Mouse (Mus musculus): ENCODE data around the gene Mrpl54.

Mrpl54 gene

DNA sequence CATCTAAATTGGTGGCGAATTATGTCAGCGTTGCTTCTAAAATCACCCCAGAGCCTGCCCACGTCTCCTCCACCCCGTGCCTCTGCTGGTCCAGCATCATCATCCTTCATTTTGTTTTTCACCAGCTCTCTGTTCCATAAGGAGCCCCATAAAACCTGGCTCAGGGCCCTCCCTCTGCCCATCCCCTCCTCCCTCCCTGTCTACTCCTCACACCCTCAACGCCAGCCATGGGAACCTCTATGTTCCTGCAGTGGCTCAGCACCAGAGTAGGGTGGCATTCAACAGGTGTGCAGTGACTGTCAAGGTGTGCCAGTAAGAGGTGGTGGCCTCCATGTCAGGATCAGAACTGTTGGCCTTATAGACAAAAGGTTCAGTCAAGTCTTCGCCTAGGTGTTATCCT lies 28.5 kb upstream of the Mrpl54 start:
- no peak for DNase-seq (ENCODE audit: extremely low spot score, low read depth, low spot score)

DNA sequence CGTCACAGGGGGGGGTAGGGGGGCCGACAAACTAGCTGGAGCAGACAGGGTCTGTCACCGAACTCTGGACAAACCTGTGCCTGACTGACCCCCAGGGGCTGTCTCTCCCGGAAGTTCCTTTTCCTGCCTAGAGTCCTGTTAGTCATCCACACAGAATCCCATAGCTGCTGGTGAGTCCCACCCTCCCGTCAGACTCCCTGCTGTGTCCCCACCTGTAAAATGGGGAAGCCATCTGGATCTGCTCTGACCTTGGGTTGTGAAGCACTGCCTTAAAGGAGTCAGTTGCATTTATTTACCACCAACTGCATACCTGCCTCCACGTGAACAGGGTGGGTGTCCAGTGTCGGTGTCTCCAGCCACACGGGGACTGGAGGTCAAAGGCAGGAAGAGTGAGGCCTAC lies 27.7 kb upstream of the Mrpl54 start:
- DNase-seq (ENCODE audit: extremely low spot score, low read depth, low spot score) = no peak

DNA sequence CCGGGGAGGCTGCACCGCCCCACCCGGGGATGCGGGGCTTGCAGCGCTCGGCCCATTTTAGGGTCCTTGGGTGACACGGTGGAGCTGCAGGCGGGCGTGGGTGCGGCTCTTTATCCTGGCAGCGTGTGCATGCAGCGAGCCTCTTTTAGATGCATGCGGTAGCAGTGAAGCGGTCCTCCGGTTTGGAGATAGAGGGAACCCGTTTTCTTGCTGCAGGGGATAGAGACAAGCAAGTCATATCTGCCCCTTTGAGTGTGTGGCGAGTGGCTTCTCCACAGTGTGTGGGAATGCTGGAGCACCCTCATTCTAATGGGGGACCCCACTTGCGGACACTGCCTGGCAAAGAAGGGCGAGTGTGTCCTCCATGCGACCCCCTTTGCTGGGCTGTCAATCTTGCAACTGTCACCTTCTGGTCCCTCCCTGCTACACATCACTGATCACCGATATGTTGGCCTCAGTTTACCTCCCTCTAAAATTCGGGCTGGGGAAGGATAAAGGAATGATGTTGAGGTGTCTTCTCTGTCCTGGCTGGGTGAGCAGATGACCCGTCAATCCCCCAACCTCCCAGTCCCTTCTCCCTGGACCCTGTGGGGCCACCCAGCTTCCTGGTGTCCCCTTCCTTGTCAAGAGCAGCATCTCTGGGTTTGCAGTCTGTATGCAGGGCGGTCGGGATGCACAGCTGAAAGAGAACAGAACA lies 26.7 kb upstream of the Mrpl54 start:
- no peak for DNase-seq (ENCODE audit: extremely low spot score, low read depth, low spot score)

DNA sequence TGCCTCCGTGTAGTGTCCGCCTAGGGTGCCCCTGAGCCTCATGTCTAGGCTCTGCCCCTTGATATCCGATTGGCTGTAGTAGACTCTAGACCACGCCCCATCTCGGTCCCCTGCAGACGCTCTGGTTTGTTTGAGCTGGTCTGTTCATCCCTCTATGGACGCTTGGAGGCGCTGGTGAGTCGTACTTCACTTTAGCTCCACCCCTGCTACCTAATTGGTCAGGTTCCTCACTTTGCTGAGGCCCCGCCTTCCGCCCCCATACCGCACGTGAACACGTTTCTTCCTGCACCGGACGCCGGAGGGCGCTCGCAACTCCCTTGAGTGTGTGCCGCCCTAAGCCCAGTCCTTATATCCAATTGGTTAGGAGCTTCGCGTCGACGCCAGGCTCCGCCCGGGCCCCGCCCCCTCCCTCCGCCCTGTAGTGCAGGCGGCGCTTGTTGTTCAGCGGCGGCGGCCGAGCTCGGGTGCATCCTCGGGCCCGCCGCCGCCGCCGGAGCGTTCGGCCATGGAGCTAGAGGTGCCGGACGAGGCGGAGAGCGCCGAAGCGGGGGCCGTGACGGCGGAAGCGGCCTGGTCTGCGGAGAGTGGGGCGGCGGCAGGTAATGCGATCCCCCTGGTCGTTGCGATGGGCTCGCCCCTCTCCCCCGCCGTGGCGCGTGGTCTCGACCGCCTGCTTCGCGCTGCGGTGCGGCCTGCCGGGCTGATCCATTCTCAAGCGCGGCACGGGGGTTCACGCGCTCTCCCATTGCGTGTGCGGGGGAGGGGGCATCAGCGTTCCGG lies 26.0 kb upstream of the Mrpl54 start, which contains the start of gene Pip5k1c:
TSS of gene Pip5k1c (plus strand) at position 410 of the 780 bp plus-strand sequence.
- DNase-seq (ENCODE audit: extremely low spot score, low read depth, low spot score) = peak; percentile 99

DNA sequence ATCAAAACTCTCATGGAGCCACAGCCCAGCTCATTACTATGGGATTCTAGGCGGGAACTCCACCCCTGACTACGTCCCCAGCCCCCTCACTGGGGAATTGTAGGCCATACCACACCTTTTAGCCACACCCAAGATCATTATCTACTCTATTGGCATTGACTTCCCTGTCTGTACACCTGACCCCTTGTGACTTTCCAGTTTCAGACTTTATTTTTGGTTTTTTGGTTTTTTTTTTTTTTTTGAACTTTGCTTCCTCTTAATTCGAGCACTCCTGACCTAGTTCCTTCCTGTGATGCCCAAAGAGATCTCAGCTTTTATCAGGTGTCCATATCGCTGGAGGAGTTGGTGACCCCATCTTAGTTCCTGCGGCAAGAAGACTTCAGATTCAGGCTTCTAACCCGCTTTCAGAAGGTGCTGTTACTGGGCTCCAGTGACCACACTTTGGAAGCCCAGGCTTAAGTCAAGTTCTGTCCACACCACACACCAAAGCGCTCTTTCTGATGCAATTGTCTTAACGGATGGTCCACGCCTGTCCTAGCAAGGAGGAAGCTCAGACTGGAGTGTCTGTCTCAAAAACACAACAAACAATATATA lies 24.9 kb upstream of the Mrpl54 start, which contains the start of gene Tjp3:
TSS of gene Tjp3 (minus strand) at position 71 of the 594 bp plus-strand sequence.
- no peak for DNase-seq (ENCODE audit: extremely low spot score, low read depth, low spot score)

DNA sequence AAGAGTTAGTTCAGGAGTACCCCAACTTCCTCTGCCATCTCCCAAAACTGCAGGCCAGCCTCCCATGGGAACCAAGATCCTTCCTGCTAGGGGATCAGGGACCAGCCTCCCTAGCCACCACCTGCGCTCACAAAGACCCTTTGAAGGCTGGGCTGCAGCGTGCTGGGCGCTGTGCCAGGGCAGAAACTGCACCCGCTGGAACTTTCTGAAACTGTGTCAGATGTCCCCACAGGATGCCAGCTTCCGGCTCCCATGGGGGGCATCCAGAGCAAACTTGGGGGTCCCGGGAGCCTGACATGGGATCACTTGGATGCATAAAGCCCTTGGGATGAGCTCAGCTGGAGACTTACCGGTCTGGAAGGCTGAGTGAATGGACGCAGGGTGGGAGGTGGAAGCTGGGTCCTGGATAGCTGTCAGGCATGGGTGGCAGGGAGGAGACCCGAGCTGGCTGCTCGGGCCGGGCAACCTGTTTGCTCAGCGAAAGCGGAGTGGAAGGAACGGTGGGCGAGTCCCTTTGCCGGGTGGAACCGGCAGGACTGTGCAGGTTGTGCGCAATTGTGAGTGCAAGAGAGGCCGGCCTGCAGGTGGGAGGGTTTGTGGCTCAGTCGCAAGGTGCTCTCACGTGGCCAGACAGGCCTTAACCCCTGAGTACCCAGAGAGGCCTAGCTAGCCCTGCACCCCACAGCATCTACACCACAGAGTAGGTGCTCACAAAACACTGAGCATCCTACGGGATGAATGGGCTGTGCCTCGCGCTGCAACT lies 24.1 kb upstream of the Mrpl54 start:
- DNase-seq (ENCODE audit: extremely low spot score, low read depth, low spot score) = no peak

DNA sequence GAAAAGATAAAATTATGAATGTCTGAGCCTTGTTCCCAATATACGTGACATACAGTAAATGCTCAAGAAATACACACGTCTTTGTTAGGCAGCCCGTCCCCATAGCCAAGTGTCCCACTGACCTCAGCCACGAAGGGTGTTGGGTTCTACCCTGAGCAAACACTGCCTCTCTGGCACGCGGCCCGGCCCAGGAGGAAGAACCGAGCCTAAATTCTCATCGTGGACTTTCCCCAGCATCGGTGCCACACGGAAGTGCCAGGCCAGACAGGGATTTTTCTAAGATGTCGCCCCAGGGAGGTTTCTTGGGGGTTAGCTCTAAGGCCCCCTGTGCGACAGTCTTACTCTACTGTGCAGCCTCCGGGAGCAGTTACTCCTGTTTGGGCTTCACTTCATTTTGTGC lies 23.1 kb upstream of the Mrpl54 start:
- no peak for DNase-seq (ENCODE audit: extremely low spot score, low read depth, low spot score)

DNA sequence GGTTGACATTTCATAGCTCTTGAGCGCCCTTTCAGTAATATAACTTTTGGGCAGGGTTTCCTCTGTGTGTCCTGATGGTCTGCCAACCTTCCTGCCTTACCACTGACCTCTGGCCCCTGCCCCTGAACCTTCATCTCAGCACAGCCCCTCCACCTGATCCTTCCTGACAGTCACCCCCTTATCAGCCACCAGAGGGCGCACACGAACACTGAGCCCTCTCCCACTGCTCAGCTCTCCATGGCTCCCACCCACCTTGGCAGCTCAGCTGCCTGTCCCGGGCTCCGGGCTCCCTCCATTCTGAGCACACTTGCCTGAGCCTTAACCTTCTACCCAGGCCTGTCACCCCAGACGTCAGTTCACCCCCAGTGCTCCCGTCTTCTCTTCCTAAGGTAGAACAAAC lies 22.5 kb upstream of the Mrpl54 start:
- DNase-seq (ENCODE audit: extremely low spot score, low read depth, low spot score) = no peak

DNA sequence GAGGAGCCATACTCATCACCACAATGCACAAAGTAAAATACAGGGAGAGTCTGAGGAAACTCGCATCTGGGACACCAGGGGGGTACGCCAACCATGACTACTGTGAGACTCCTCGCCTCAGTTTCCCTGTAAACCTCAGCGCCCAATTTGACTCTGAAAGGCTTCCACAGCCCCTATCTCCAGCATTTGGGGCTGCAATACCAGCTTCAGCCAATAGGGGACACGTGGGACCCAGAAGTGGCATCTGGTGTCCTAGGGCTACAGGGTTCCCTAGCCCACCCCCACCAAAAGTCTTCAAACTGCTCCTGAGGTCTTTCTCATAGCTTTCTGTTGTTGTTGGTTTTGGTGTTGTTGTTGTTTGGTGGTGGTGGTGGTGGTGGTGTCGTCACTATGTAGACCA lies 21.9 kb upstream of the Mrpl54 start:
- DNase-seq (ENCODE audit: extremely low spot score, low read depth, low spot score) = no peak

DNA sequence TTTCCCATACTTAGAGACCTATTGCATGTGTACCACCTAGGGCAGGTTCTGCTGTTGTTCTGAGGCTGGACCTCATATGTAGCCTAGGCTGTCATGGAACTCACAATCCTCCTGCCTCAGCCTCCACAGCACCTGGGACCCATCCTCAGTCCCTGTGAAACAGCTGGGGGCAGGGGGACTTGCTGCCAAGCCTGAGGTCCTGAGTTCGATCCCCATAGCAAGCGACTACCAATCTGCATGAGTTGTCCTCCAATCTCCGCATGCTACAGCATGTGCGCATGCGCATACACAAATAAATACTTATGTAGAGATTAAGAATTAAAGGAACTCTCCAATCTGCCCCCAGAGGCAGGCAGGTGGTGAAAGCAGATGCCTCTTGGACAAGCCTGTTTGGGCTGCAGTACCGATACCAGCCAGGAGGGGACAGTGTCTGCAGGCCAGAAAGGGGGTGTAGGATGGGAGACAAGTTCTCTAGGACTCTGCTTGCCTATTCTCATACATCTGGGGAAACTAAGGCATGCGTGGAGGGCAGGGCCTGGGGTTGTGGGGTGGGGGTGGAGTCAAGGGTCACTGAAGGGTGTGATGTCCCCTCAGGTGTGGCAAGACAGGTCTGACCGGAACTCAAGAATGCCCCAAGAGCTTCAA lies 20.9 kb upstream of the Mrpl54 start:
- no peak for DNase-seq (ENCODE audit: extremely low spot score, low read depth, low spot score)

DNA sequence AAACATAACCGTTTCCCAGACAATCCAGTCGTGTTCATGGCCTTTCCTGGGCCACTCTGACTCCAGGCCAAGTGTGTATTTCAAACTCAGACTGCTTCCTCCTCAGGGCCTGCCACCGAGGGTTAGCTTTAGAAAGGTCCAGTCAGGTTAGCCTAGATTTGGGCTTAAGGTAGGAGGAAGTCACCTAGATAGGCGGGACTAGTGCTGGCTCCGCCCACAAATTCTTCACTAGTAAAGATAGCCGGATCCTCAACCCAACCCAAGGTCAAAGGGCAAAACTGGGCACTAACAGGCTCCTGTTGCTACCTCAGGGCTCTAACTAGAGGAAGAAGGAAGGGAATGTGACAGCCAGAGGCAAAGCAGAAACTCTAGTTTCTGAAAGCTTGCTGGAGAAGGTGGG lies 19.9 kb upstream of the Mrpl54 start:
- no peak for DNase-seq (ENCODE audit: extremely low spot score, low read depth, low spot score)

DNA sequence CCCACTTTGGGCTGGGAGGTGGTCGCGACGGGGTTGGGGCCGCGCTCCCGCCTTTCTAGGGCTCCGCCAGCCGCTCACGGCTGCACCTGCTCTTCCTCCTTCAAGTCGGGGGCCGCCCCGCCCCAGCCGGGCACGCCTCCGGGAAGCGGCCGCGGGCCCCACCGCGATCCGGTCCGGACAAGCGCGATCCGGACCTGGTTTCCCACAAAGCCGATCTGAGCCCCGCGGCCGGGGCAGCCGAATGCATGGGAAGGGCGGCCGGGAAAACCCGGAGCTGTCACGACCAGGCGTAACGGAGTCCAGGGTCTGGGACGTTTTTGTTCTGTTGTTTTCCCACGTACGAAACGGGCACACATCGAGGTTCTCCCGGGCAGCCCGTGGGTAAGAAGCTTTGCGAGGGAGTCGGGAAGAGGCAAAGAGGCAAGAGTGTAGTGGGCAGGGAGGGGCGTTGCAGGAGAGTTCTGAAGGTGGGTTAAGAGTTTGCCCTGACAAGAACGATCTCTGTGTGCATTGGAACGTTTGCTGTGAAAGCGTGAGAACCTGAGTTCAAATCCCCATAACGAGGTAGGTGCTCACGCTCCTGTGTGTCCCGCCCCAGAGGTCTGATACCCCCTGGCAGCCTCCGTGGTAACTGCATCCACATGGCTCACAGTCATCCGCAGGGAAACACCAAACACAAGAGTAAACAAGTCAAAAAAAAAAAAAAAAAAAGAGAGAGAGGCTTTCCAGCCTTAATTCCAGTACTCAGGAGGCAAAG lies 19.1 kb upstream of the Mrpl54 start:
- DNase-seq (ENCODE audit: extremely low spot score, low read depth, low spot score) = peak; percentile 60

DNA sequence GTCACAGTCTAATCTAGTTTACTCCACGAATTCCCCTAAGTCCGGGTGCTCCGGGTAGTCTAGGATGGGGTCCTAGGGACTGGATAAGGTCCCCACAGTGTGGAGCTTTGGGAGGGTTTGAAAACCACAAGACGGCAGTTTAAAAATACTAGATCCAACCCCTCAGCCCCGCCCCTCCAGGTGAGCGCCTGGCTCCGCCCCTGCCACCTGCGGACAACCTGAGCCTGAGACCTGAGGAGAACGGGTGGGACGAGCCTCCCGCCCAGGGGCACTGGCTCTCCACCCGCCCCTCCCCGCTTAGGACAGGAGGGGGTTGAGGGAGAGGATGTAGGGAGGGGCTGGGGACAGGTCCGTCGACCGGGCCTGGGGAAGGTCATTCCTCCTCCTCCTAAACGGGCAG lies 18.0 kb upstream of the Mrpl54 start:
- DNase-seq (ENCODE audit: extremely low spot score, low read depth, low spot score) = no peak

DNA sequence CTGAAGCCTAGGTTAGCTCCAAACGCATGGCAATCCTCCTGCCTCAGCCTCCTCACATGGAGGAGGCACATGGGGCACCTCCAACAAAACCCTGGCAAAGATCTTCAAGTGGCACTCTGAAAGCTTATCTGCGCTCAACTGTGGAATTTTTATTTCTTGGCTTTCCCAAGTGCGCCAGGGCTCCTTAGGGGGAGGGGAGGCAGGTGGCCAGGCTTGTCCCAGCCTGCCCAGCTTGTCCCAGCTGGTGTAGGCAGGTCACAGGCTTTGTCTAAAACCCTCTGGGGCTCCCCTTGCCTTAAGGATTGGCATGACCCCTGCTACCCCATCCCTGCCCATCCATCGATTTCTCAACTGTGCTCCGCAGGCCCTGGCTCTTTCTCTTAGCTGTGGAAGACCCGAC lies 17.5 kb upstream of the Mrpl54 start:
- DNase-seq (ENCODE audit: extremely low spot score, low read depth, low spot score) = no peak

DNA sequence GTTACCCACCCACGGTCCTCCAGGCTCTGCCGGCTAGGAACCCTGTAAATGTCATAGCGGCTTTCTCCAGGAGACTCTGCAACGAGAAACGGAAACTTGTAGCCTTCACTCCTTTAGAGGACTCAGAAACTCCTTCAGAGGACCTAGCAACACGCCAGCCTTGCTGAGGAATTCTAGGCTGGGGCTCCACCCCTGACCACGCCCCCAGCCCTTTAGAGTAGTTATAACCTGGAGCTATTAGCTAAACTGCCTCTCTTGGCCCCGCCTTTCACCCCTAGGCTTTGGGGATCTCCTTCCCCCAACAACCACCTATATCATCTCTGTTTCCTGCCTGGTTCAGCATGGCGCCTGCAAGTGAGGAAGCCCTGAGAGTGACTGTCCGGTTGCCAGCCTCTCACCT lies 12.8 kb upstream of the Mrpl54 start:
- DNase-seq (ENCODE audit: extremely low spot score, low read depth, low spot score) = no peak

DNA sequence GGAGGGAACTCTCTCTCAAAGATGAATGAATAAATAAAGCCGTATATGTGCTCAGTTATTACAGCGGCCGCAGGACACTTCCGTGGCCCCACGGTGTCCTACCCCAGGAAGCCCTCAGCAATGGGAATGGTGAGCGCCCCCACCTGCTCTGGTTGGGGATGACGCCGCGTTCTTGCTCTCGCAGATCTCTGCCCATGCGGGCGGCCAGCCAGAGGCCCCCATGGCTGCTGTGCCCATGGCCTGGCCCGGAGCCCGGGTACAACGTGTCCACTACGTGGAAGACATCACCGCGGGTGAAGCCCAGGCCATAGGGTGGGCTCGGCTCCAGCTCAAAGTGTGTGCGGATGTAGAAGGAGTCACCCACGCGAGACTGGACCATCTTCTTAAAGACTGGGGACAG lies 10.9 kb upstream of the Mrpl54 start:
- no peak for DNase-seq (ENCODE audit: extremely low spot score, low read depth, low spot score)

DNA sequence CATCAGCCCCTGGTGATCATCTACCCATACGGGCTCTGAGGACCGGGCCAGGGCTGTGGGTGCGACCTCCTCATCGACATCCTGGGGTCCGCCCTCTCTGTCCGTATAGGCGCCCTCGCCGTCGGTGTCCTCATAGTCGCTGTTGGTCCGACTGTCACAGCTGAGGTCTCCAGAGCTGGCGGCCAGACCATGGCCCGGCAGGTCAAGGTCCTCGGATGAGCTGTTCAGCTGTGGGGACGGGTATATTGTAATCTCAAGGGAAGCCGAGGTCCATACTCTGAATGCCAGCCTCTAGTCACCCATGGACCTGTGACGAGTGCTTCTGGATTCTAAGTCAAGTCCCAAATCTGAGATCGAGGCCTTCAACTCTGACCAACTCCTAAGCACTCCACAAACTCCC lies 7.1 kb upstream of the Mrpl54 start:
- DNase-seq (ENCODE audit: extremely low spot score, low read depth, low spot score) = no peak

DNA sequence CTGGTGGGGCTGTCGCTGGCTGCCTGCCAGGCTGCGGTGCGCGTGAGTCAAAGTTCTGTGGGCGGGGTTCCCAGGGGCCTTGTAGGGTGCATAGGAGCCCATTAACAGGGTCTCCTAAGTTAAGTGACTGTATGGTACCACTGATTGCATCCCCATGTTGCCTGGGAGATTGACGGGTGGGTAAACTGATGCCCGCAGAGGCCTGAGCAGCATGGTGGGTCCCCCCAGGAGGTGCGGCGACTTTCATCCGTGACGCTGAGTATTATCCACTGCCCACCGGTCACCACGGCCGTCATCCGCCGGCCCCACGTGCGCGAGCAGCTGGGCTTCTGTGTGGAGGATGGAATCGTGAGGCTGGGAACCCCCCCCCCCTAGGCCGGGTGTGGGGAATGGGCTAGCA lies 5.6 kb upstream of the Mrpl54 start:
- no peak for DNase-seq (ENCODE audit: extremely low spot score, low read depth, low spot score)

DNA sequence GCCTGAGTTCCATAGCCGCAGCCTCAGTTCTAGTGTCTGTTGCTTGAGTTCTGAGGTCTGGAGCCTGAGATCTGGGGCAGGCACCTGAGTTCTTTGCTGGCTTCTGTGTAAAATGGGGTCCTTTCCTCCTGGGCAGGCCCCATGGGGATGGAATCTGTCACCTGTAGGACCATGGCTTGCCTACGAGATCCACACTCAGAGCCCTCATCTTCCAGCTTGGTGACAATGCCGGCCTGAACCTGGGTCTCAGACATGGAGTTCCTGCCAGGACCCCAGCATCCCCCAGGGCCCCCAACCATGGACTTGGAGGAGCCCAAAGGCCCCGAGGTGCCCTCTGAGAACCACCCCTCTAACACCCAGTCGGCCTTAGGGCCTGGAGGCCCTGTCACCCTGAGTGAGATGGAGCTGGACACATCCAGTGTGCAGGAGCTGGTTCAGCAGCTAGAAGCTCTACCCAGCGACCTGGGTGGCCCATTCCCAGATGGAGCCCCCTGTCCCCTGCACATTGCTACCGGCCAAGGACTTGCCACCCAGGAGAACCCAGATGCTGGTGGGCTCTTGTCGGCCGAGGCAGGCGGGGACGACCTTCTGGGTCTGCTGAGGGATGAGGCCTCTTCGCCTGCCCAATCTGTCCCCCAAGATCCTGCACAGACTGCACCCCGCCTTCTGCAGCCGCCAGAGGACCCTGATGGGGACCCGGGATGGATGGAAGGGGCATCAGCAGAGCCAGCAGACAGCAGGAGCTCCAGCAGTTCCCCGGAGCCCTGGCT lies 2.1 kb upstream of the Mrpl54 start:
- DNase-seq (ENCODE audit: extremely low spot score, low read depth, low spot score) = no peak
